Mouse (Mus musculus) E14TG2a.4 (cell line): ENCODE results near the gene Npm3.

ENCODE experiments used
- CTCF ChIP-seq: conservative IDR thresholded peaks from 2 replicates; pipeline ENCODE4 v1.5.1; 2014; ENCODE audit warnings: low read length
- NANOG ChIP-seq: IDR thresholded peaks from 2 replicates; pipeline ENCODE4 v1.6.1; 2014; ENCODE audit warnings: borderline replicate concordance, low read length, mixed read lengths

DNA sequence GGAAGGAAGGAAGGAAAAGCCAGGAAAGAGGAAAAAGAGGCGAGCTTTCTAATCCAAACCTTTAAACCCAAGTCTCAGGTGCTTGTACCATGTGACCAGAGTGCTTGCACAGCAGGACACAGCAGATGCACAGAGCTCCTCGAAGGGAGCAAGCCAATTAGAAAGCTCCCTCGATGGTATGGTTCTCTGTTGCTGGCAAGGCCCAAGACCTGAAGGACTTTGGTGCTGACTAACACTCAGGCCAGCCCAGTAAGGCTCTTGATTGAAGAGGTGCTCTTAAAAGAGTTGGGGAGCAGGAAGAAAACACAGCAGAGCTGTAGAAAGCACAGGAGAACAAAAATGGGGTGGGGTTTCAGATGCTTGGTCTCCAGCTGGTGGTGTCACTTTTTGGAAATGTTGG lies 40.7 kb downstream of the Npm3 start:
- no peak for TF ChIP-seq CTCF
- TF ChIP-seq NANOG = no peak
